ENCODE assay signal across 10 mouse cellular contexts in genomic region chr12:107969841-107970371, GRCm38 (mm10). TPM values are rescaled to one million over a fixed set of nuclear protein-coding genes. Genes with fewer than 3 reads are reported as not detected.
A peak's percentile ranks its signal among the peaks of the same experiment; 100 is the strongest.
DNase-seq lines count a peak whose midpoint lies in the region; ATAC-seq and TF ChIP-seq lines count a peak whose summit lies in the region.
"Had no signal": no experiment of that assay in that cellular context is flagged by ENCODE, and none has a peak within 500 bp of the region (broad histone marks: within the 10 kb centered on the region; RNA-seq: fewer than 3 reads in every experiment).

No protein-coding gene starts in this region.

- peak overlapping the region; percentile 23; the same call in 1 of the 2 replicates for H3K4me3 ChIP-seq in layer of hippocampus, adult 2 months

- peak overlapping the region; percentile 71 for H3K27ac ChIP-seq in layer of hippocampus, adult 2 months

- peak in 1 of 2 experiments; percentile 56 for DNase-seq in layer of hippocampus, adult 2 months (ENCODE audit: low spot score in 2 of 2)
- DNase-seq in layer of hippocampus, adult 9-10 months (ENCODE audit: low spot score): no peak
- DNase-seq in left cerebral cortex, adult 9 months (ENCODE audit: low spot score in 2 of 2): peak; percentile 58 to 70
- DNase-seq in right cerebral cortex, adult 2 months (ENCODE audit: low spot score in 2 of 2): peak; percentile 53 to 74
- no peak for DNase-seq in B cell, adult 2 months
- DNase-seq in cerebellum, adult 18-20 months: no peak
- DNase-seq in ovary, postnatal 14 days (ENCODE audit: low spot score): no peak
- DNase-seq: cerebellum, adult 8-10 months had no signal

- ATAC-seq in frontal cortex, adult (ENCODE audit: low TSS enrichment): peak; percentile 80
- ATAC-seq: lung, postnatal 0 days had no signal

- TF ChIP-seq CTCF in layer of hippocampus, adult 2 months (conservative IDR thresholded peaks at IDR 0.05): no peak

RNA-seq across cellular contexts. Expression of gene Bcl11b, which starts 33.5 kb away (rescaled TPM):
- total RNA-seq in layer of hippocampus, adult 2 months (2021): 100 to 1,000 TPM; 144 to 145 TPM

Comparison
In these comparisons a context has a peak if more than half of its experiments do, and no peak if none do; other contexts are left out.
1. DNase-seq: peak in left cerebral cortex, adult 9 months (2 of 2) and right cerebral cortex, adult 2 months (2 of 2); none in layer of hippocampus, adult 9-10 months (single experiment), B cell, adult 2 months (0 of 2), cerebellum, adult 18-20 months (0 of 2) and ovary, postnatal 14 days (single experiment).